Mouse (Mus musculus) spleen, postnatal 36 days (tissue): Measurements from ENCODE around the gene Rfx3.

ENCODE experiments used
- DNase-seq, 2 experiments: peaks; one replicate each; pipeline ENCODE4 v3.0.0; 2022; ENCODE audit warnings: low spot score in 2 of 2, mixed read lengths in 1 of 2

The Rfx3 gene

GRCm38 (mm10) chr19:28010471-28011395 is at the start of gene Rfx3:
Gene Rfx3, minus strand, starts transcription at chr19:28011166.
- peak; percentile 31 to 42 for DNase-seq

GRCm38 (mm10) chr19:28052058-28052457 is 41.1 kb upstream of the Rfx3 start:
- no peak for DNase-seq

GRCm38 (mm10) chr19:28051571-28051970 is 40.6 kb upstream of the Rfx3 start:
- no peak for DNase-seq

GRCm38 (mm10) chr19:28049280-28049679 is 38.3 kb upstream of the Rfx3 start:
- no peak for DNase-seq

- no peak for DNase-seq
These were observed 35.8 kb upstream of the Rfx3 start for GRCm38 (mm10) chr19:28046806-28047205.

GRCm38 (mm10) chr19:28044950-28045349 is 34.0 kb upstream of the Rfx3 start:
- no peak for DNase-seq

- peak in 1 of 2 experiments; percentile 65 for DNase-seq
These were observed 943 bp upstream of the Rfx3 start for GRCm38 (mm10) chr19:28011718-28012499.

- peak; percentile 94 for DNase-seq
These were observed 391 bp upstream of the Rfx3 start for GRCm38 (mm10) chr19:28011396-28011717.

- peak; percentile 55 to 69 for DNase-seq
These were observed 1.2 kb downstream of the Rfx3 start for GRCm38 (mm10) chr19:28009587-28010281.

- DNase-seq = no peak
These were observed 6.8 kb downstream of the Rfx3 start for GRCm38 (mm10) chr19:28004190-28004589.

- no peak for DNase-seq
These were observed 7.5 kb downstream of the Rfx3 start for GRCm38 (mm10) chr19:28003474-28003873.

- no peak for DNase-seq
These were observed 8.3 kb downstream of the Rfx3 start for GRCm38 (mm10) chr19:28002708-28003107.

GRCm38 (mm10) chr19:27992800-27993199 is 18.2 kb downstream of the Rfx3 start:
- no peak for DNase-seq

- DNase-seq = no peak
These were observed 22.2 kb downstream of the Rfx3 start for GRCm38 (mm10) chr19:27988746-27989145.

- DNase-seq = peak; percentile 5 to 6
These were observed 43.4 kb downstream of the Rfx3 start for GRCm38 (mm10) chr19:27967590-27967989.

- DNase-seq = no peak
These were observed 49.7 kb downstream of the Rfx3 start for GRCm38 (mm10) chr19:27961271-27961670.

GRCm38 (mm10) chr19:27935453-27935852 is 75.5 kb downstream of the Rfx3 start:
- DNase-seq = no peak

- DNase-seq = no peak
These were observed 79.8 kb downstream of the Rfx3 start for GRCm38 (mm10) chr19:27931136-27931535.

- no peak for DNase-seq
These were observed 84.6 kb downstream of the Rfx3 start for GRCm38 (mm10) chr19:27926378-27926777.

GRCm38 (mm10) chr19:27919040-27919439 is 91.9 kb downstream of the Rfx3 start:
- no peak for DNase-seq

- DNase-seq = no peak
These were observed 94.5 kb downstream of the Rfx3 start for GRCm38 (mm10) chr19:27916446-27916845.

GRCm38 (mm10) chr19:27906976-27907375 is 104.0 kb downstream of the Rfx3 start:
- DNase-seq = no peak
